Mouse (Mus musculus) myocyte (in vitro differentiated cells): ENCODE results near the gene F12.

ENCODE experiments used
- E2F4 ChIP-seq: IDR thresholded peaks from one replicate; pipeline ENCODE4 v1.6.1; 2011; ENCODE audit warnings: mild to moderate bottlenecking, control low read depth, moderate library complexity; ENCODE audit not compliant: insufficient read depth
- MAX ChIP-seq: IDR thresholded peaks from one replicate; pipeline ENCODE4 v1.6.1; 2011; ENCODE audit warnings: low read depth, mild to moderate bottlenecking, control low read depth
- MYOD1 ChIP-seq, 3 experiments: IDR thresholded peaks; one replicate each; pipeline ENCODE4 v1.6.1; 2011; ENCODE audit warnings: control low read depth in 2 of 3, low read depth in 2 of 3, mild to moderate bottlenecking in 2 of 3, moderate library complexity in 1 of 3; ENCODE audit not compliant: insufficient read length in 2 of 3, control insufficient read depth in 1 of 3
- MYOG ChIP-seq, 3 experiments: IDR thresholded peaks; one replicate each; pipeline ENCODE4 v1.6.1; 2011; ENCODE audit warnings: control low read depth in 2 of 3, low read depth in 2 of 3, mild to moderate bottlenecking in 2 of 3; ENCODE audit not compliant: insufficient read length in 2 of 3, control insufficient read depth in 1 of 3, insufficient read depth in 1 of 3
- POLR2A ChIP-seq: IDR thresholded peaks from one replicate; pipeline ENCODE4 v1.6.1; 2011; ENCODE audit warnings: low read depth, mild to moderate bottlenecking, control low read depth, moderate library complexity; ENCODE audit not compliant: insufficient read length
- USF1 ChIP-seq: IDR thresholded peaks from one replicate; pipeline ENCODE4 v1.6.1; 2011; ENCODE audit warnings: low read depth, mild to moderate bottlenecking, control low read depth, moderate library complexity

DNA sequence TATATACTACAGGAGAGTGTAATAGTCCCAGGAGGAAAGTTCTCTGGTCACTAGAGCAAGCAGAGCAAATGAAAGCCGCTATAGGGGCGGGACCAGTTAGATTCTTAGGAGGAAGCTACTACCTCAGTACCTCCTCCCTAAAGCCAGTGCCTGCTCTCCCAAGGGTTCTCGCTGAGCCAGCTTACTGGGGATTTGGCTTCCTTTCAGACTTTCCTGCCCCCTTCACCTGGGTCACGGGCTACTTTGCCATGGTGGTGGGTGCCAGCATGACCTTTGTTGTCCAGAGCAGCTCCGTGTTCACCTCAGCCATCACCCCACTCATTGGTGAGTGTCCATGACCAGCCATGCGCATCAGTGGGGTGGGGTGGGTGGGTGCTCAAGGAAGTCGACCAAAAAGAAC, 14.8 kb downstream of the F12 start:
- TF ChIP-seq USF1 (no peak), MYOG (IDR thresholded peaks at IDR 0.05; ENCODE audit: control insufficient read depth in 1 of 3, insufficient read depth in 1 of 3, insufficient read length in 2 of 3, low read depth in 2 of 3) (no peak), MAX (no peak), POLR2A (no peak), MYOD1 (IDR thresholded peaks at IDR 0.05; ENCODE audit: control insufficient read depth in 1 of 3, insufficient read length in 2 of 3, low read depth in 2 of 3) (no peak), E2F4 (no peak)
